Mouse (Mus musculus) liver, embryonic 15.5 days (tissue): ENCODE data around the gene Hist2h3c2. TPM values are rescaled to one million over a fixed set of nuclear protein-coding genes. Genes with fewer than 3 reads are reported as not detected.
"Not testable (repeated sequence)": the region's sequence is repeated elsewhere in the genome, so short reads cannot be mapped to it uniquely, and the experiment has no call there.

Experiments
- ATAC-seq: fragments of 200-750 bp; cut with Nextera tagmentation; 2 replicates; pipeline ENCODE4 v1.8.0; 2017; ENCODE audit warnings: moderate number of reproducible peaks, mild to moderate bottlenecking, moderate library complexity; ENCODE audit not compliant: insufficient read depth
- H3K27ac ChIP-seq: fragments of 300-500 bp; sonication (generic); replicated peaks from 2 replicates; pipeline ENCODE4 v1.5.1; 2015; ENCODE audit warnings: mild to moderate bottlenecking, inconsistent platforms
- H3K27me3 ChIP-seq: fragments of 300-500 bp; sonication (generic); 2 replicates; pipeline ENCODE4 v1.6.1; 2015; ENCODE audit warnings: mild to moderate bottlenecking, inconsistent platforms
- H3K36me3 ChIP-seq: fragments of 300-500 bp; sonication (generic); replicated peaks from 2 replicates; pipeline ENCODE4 v1.6.1; 2015; ENCODE audit warnings: moderate library complexity, mild to moderate bottlenecking, inconsistent platforms
- H3K4me1 ChIP-seq: fragments of 300-500 bp; sonication (generic); replicated peaks from 2 replicates; pipeline ENCODE4 v1.6.1; 2015; ENCODE audit warnings: inconsistent platforms
- H3K4me2 ChIP-seq: fragments of 300-500 bp; sonication (generic); 2 replicates; pipeline ENCODE4 v1.6.1; 2015; ENCODE audit warnings: moderate library complexity, mild to moderate bottlenecking, inconsistent platforms
- H3K4me3 ChIP-seq: fragments of 300-500 bp; sonication (generic); replicated peaks from 2 replicates; pipeline ENCODE4 v1.5.1; 2015; ENCODE audit warnings: mild to moderate bottlenecking, inconsistent platforms
- H3K9ac ChIP-seq: fragments of 300-500 bp; sonication (generic); 2 replicates; pipeline ENCODE4 v1.6.1; 2015; ENCODE audit warnings: moderate library complexity, mild to moderate bottlenecking, inconsistent platforms
- H3K9me3 ChIP-seq: fragments of 300-500 bp; sonication (generic); replicated peaks from 2 replicates; pipeline ENCODE4 v1.6.1; 2016; ENCODE audit warnings: inconsistent platforms
- WGBS: fragments of 180-500 bp; shearing (Covaris S2); methylation state at CpG from one replicate; pipeline ENCODE4 v1.1.7; 2015; ENCODE audit warnings: mixed read lengths; ENCODE audit not compliant: insufficient replicate concordance; 5-methylcytosine and 5-hydroxymethylcytosine counted together
- polyA plus RNA-seq: library from polyadenylated mRNA; unstranded; fragments of >200 nt; fragmentation: Nextera tagmentation; extraction: Ambion mirVana; gene quantifications from 2 replicates; pipeline ENCODE4 v1.2.1, GENCODE M21; 2015

Gene Hist2h3c2
- polyA plus RNA-seq, 1 experiment from 2014 or later = 13.6 TPM

GRCm38 (mm10) chr3:96255926-96256593 is 17.1 kb upstream of the Hist2h3c2 start:
- ATAC-seq = no peak
- Histone ChIP-seq H3K4me3 (no peak overlapping the region), H3K27me3 (no peaks in the 10 kb centered on the region), H3K9me3 (no peaks in the 10 kb centered on the region), H3K27ac (no peak overlapping the region), H3K4me1 (peaks cover 49% of the 10 kb centered on the region), H3K9ac (no peak overlapping the region), H3K4me2 (no peak overlapping the region), H3K36me3 (no peaks in the 10 kb centered on the region)
- 53% methylated on average over 5 of the region's 5 CpGs for WGBS

- H3K36me3 ChIP-seq = no peaks in the 10 kb centered on the region
- H3K9me3 ChIP-seq = no peaks in the 10 kb centered on the region
- peak; percentile 85 for ATAC-seq
- no peaks in the 10 kb centered on the region for H3K27me3 ChIP-seq
- peak overlapping the region; percentile 18; the same call in 1 of the 2 replicates for H3K4me3 ChIP-seq
- peak overlapping the region; percentile 54 for H3K4me2 ChIP-seq
- 14% methylated on average over 10 of the region's 10 CpGs for WGBS
- peak overlapping the region; percentile 76 for H3K27ac ChIP-seq
- peak overlapping the region; percentile 36 for H3K9ac ChIP-seq
- H3K4me1 ChIP-seq = peaks cover 61% of the 10 kb centered on the region
These were observed 15.9 kb upstream of the Hist2h3c2 start for GRCm38 (mm10) chr3:96254683-96255355.

- H3K4me1 ChIP-seq = peaks cover 73% of the 10 kb centered on the region
- H3K4me3 ChIP-seq = no peak overlapping the region
- no peaks in the 10 kb centered on the region for H3K27me3 ChIP-seq
- no peak overlapping the region for H3K27ac ChIP-seq
- H3K36me3 ChIP-seq = no peaks in the 10 kb centered on the region
- H3K4me2 ChIP-seq = no peak overlapping the region
- no peaks in the 10 kb centered on the region for H3K9me3 ChIP-seq
- 75% methylated on average over 3 of the region's 3 CpGs for WGBS
- ATAC-seq = no peak
- H3K9ac ChIP-seq = no peak overlapping the region
These were observed 12.9 kb upstream of the Hist2h3c2 start for GRCm38 (mm10) chr3:96251787-96252186.

- Histone ChIP-seq H3K4me1 (peaks cover 67% of the 10 kb centered on the region), H3K9me3 (no peaks in the 10 kb centered on the region), H3K4me3 (peak overlapping the region; percentile 8; the same call in 1 of the 2 replicates), H3K27me3 (no peaks in the 10 kb centered on the region), H3K4me2 (peak overlapping the region; percentile 38), H3K27ac (peak overlapping the region; percentile 96), H3K36me3 (no peaks in the 10 kb centered on the region), H3K9ac (peak overlapping the region; percentile 37; the same call in 1 of the 2 replicates)
- 57% methylated on average over 3 of the region's 3 CpGs for WGBS
- ATAC-seq = no peak
These were observed 12.0 kb upstream of the Hist2h3c2 start for GRCm38 (mm10) chr3:96250890-96251289.

GRCm38 (mm10) chr3:96249034-96249345 is 10.1 kb upstream of the Hist2h3c2 start:
- Histone ChIP-seq H3K4me1 (peaks cover 57% of the 10 kb centered on the region), H3K9me3 (no peaks in the 10 kb centered on the region), H3K27me3 (no peaks in the 10 kb centered on the region), H3K27ac (peak overlapping the region; percentile 96), H3K36me3 (no peaks in the 10 kb centered on the region), H3K4me3 (peak overlapping the region; percentile 63), H3K9ac (peak overlapping the region; percentile 69), H3K4me2 (peak overlapping the region; percentile 62)
- ATAC-seq = no peak
- 57% methylated on average over 4 of the region's 4 CpGs for WGBS

- H3K4me1 ChIP-seq = peaks cover 57% of the 10 kb centered on the region
- peak overlapping the region; percentile 69 for H3K9ac ChIP-seq
- H3K4me2 ChIP-seq = peak overlapping the region; percentile 62
- no peaks in the 10 kb centered on the region for H3K36me3 ChIP-seq
- H3K9me3 ChIP-seq = no peaks in the 10 kb centered on the region
- H3K27ac ChIP-seq = peak overlapping the region; percentile 96
- H3K4me3 ChIP-seq = peak overlapping the region; percentile 63
- 41% methylated on average over 6 of the region's 6 CpGs for WGBS
- no peaks in the 10 kb centered on the region for H3K27me3 ChIP-seq
- no peak for ATAC-seq
These were observed 9.5 kb upstream of the Hist2h3c2 start for GRCm38 (mm10) chr3:96248141-96249033.

- WGBS = 1% methylated on average over 11 of the region's 11 CpGs
- H3K9me3 ChIP-seq = no peaks in the 10 kb centered on the region
- H3K27me3 ChIP-seq = no peaks in the 10 kb centered on the region
- H3K27ac ChIP-seq = peak overlapping the region; percentile 96
- H3K9ac ChIP-seq = peak overlapping the region; percentile 69
- no peak for ATAC-seq
- H3K4me3 ChIP-seq = peak overlapping the region; percentile 63
- H3K4me2 ChIP-seq = peak overlapping the region; percentile 62
- no peaks in the 10 kb centered on the region for H3K36me3 ChIP-seq
- peaks cover 60% of the 10 kb centered on the region for H3K4me1 ChIP-seq
These were observed 8.6 kb upstream of the Hist2h3c2 start for GRCm38 (mm10) chr3:96247356-96248140.

- not testable (repeated sequence) for H3K27me3 ChIP-seq, H3K36me3 ChIP-seq, H3K9me3 ChIP-seq
- peak within 1 kb of the TSS; percentile 69 for H3K9ac ChIP-seq
- H3K4me1 ChIP-seq = peaks cover 64% of the 10 kb centered on the region
- peak within 1 kb of the TSS; percentile 96 for H3K27ac ChIP-seq
- ATAC-seq = peak; percentile 82
- WGBS = 0% methylated on average over 11 of the region's 47 CpGs
- H3K4me3 ChIP-seq = peak within 1 kb of the TSS; percentile 63
- H3K4me2 ChIP-seq = peak within 1 kb of the TSS; percentile 62
These were observed 7.5 kb upstream of the Hist2h3c2 start, which contains the start of gene Hist2h3c1 for GRCm38 (mm10) chr3:96246427-96246856. TSS of gene Hist2h3c1 (plus strand) at chr3:96246685.

GRCm38 (mm10) chr3:96246018-96246417 is 7.1 kb upstream of the Hist2h3c2 start:
- WGBS = under 1% methylated on average over 11 of the region's 21 CpGs
- H3K27me3 ChIP-seq, H3K9ac ChIP-seq, H3K36me3 ChIP-seq, H3K4me2 ChIP-seq, H3K9me3 ChIP-seq: not testable (repeated sequence)
- Histone ChIP-seq H3K27ac (peak overlapping the region; percentile 90), H3K4me1 (peaks cover 64% of the 10 kb centered on the region), H3K4me3 (peak overlapping the region; percentile 44)
- ATAC-seq = peak; percentile 56

GRCm38 (mm10) chr3:96245003-96245886 is 6.3 kb upstream of the Hist2h3c2 start, which contains the start of gene Hist2h2aa1:
TSS of gene Hist2h2aa1 (plus strand) at chr3:96245497.
- Histone ChIP-seq H3K9ac (peak within 1 kb of the TSS; percentile 90), H3K4me2 (peak within 1 kb of the TSS; percentile 80), H3K27ac (peak within 1 kb of the TSS; percentile 98), H3K4me1 (peaks cover 60% of the 10 kb centered on the region), H3K4me3 (peak within 1 kb of the TSS; percentile 63)
- not testable (repeated sequence) for H3K27me3 ChIP-seq, H3K9me3 ChIP-seq, H3K36me3 ChIP-seq
- peak; percentile 65 for ATAC-seq
- WGBS = under 1% methylated on average over 45 of the region's 88 CpGs
